ENCODE assay signal across 13 mouse cellular contexts in the genomic region with DNA sequence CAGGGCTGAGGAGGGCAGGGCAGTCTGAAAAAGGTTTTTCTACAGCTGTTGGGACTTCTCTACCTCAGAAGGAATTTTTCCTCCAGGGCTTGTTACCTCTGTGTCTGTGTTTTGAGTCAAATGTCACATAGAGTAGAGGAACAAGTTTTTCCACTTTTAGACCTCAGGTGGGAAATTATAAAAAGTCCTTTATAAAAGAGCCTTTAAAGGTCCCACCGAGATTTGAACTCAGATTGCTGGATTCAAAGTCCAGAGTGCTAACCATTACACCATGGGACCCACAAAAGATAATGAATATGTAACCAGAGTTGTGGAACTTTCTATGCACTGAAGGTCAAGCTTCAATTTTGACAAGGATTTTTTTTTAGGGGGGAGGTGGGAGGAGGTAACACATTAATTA. TPM values are rescaled to one million over a fixed set of nuclear protein-coding genes. Genes with fewer than 3 reads are reported as not detected.
A peak's percentile ranks its signal among the peaks of the same experiment; 100 is the strongest.
DNase-seq lines count a peak whose midpoint lies in the region; ATAC-seq lines count a peak whose summit lies in the region.
"Had no signal": no experiment of that assay in that cellular context is flagged by ENCODE, and none has a peak within 500 bp of the region (broad histone marks: within the 10 kb centered on the region; RNA-seq: fewer than 3 reads in every experiment).

No protein-coding gene starts in this region.

- peak overlapping the region; percentile 34 for H3K4me2 ChIP-seq in kidney, embryonic 14.5 days (replicated peaks; ENCODE audit: low read depth, low read length)
- H3K4me2 ChIP-seq in forebrain, embryonic 16.5 days (ENCODE audit: low read length), result 0 out of 2 replicates have a peak overlapping the region, but pooled peaks have one; percentile 24
- H3K4me2 ChIP-seq in midbrain, embryonic 14.5 days (ENCODE audit: low read length), result peak overlapping the region; percentile 11; the same call in 1 of the 2 replicates

- no peak overlapping the region for H3K27ac ChIP-seq in kidney, embryonic 14.5 days (ENCODE audit: low read depth, low read length)
- no peak overlapping the region for H3K27ac ChIP-seq in forebrain, embryonic 16.5 days (ENCODE audit: low read length)
- no peak overlapping the region for H3K27ac ChIP-seq in midbrain, embryonic 14.5 days (replicated peaks; ENCODE audit: low read depth, low read length)
- H3K27ac ChIP-seq: gastrocnemius, adult 2 months had no signal

- H3K9ac ChIP-seq in kidney, embryonic 14.5 days (ENCODE audit: low read depth, low read length), result no peak overlapping the region; the same call in 1 of the 2 replicates
- H3K9ac ChIP-seq in forebrain, embryonic 16.5 days (replicated peaks; ENCODE audit: low read depth, low read length), result no peak overlapping the region
- no peak overlapping the region for H3K9ac ChIP-seq in midbrain, embryonic 14.5 days (replicated peaks; ENCODE audit: low read length)

- H3K4me3 ChIP-seq in kidney, embryonic 14.5 days (ENCODE audit: low read length), result peak overlapping the region; percentile 11; the same call in 1 of the 2 replicates
- H3K4me3 ChIP-seq in forebrain, embryonic 16.5 days (replicated peaks; ENCODE audit: low read length), result no peak overlapping the region
- peak overlapping the region; percentile 15; the same call in 1 of the 2 replicates for H3K4me3 ChIP-seq in midbrain, embryonic 14.5 days (replicated peaks; ENCODE audit: low read depth, low read length)
- H3K4me3 ChIP-seq: gastrocnemius, adult 2 months had no signal

- WGBS in kidney, embryonic 14.5 days, result 6% methylated on average over 1 of the region's 1 CpGs
- 3% methylated on average over 1 of the region's 1 CpGs for whole genome bisulfite sequencing in forebrain, embryonic 16.5 days
- 2% methylated on average over 1 of the region's 1 CpGs for WGBS in midbrain, embryonic 14.5 days

- intact Hi-C loops in left cerebral cortex, postnatal 25 days (cut with DNase I), result no loop called here

- ATAC-seq in kidney, embryonic 14.5 days (ENCODE audit: low FRiP score, low TSS enrichment), result peak; percentile 16; the same call in 1 of the 2 replicates
- ATAC-seq in forebrain, embryonic 16.5 days, result no peak
- ATAC-seq in midbrain, embryonic 14.5 days (ENCODE audit: low FRiP score, low TSS enrichment), result no peak
- ATAC-seq: Patski had no signal

- H3K36me3 ChIP-seq in kidney, embryonic 14.5 days (ENCODE audit: control insufficient read depth, insufficient read depth, low read length), result no peaks in the 10 kb centered on the region
- no peaks in the 10 kb centered on the region for H3K36me3 ChIP-seq in forebrain, embryonic 16.5 days (ENCODE audit: control insufficient read depth, insufficient read depth)
- H3K36me3 ChIP-seq in midbrain, embryonic 14.5 days (ENCODE audit: control insufficient read depth, insufficient read depth, low read length), result no peaks in the 10 kb centered on the region

- no peaks in the 10 kb centered on the region for H3K9me3 ChIP-seq in kidney, embryonic 14.5 days (ENCODE audit: control insufficient read depth, low read length)
- no peaks in the 10 kb centered on the region for H3K9me3 ChIP-seq in forebrain, embryonic 16.5 days (ENCODE audit: control insufficient read depth, low read length)
- no peaks in the 10 kb centered on the region for H3K9me3 ChIP-seq in midbrain, embryonic 14.5 days (ENCODE audit: control insufficient read depth, low read length)

- no peak for DNase-seq in kidney, adult 18-20 months
- DNase-seq in NIH3T3 (ENCODE audit: low read depth), result peak; percentile 5
- DNase-seq in midbrain, embryonic 14.5 days, result peak; percentile 25
- DNase-seq in cerebellum, postnatal 10 days, result no peak
- no peak for DNase-seq in left cerebral cortex, postnatal 25 days (ENCODE audit: low spot score in 2 of 2)
- DNase-seq in spleen, adult 12 weeks (ENCODE audit: low spot score), result no peak
- DNase-seq: cerebellum, adult 18-20 months; gastrocnemius, adult 2 months; thymus, postnatal 36 days had no signal

- H3K27me3 ChIP-seq in kidney, embryonic 14.5 days (ENCODE audit: control insufficient read depth, insufficient read depth, low read length), result no peaks in the 10 kb centered on the region
- H3K27me3 ChIP-seq in forebrain, embryonic 16.5 days (replicated peaks; ENCODE audit: control insufficient read depth, insufficient read depth, low read length), result peaks cover 6% of the 10 kb centered on the region
- H3K27me3 ChIP-seq in midbrain, embryonic 14.5 days (ENCODE audit: control insufficient read depth, insufficient read depth, low read length), result 0 out of 2 replicates have a peak, but pooled peaks cover 4% of the 10 kb centered on the region
- H3K27me3 ChIP-seq: Patski had no signal

- H3K4me1 ChIP-seq in kidney, embryonic 14.5 days (ENCODE audit: control insufficient read depth, insufficient read depth, low read length), result 0 out of 2 replicates have a peak, but pooled peaks cover 4% of the 10 kb centered on the region
- H3K4me1 ChIP-seq in forebrain, embryonic 16.5 days (replicated peaks; ENCODE audit: control insufficient read depth, insufficient read depth, low read length), result peaks cover 10% of the 10 kb centered on the region
- H3K4me1 ChIP-seq in midbrain, embryonic 14.5 days (ENCODE audit: control insufficient read depth, insufficient read depth, low read length), result 0 out of 2 replicates have a peak, but pooled peaks cover 4% of the 10 kb centered on the region

RNA-seq across cellular contexts. Expression of gene Gpx5, which starts 24.3 kb away (rescaled TPM):
- not detected in 2 replicates for polyA plus RNA-seq in kidney, embryonic 14.5 days (2014; fragmentation: Nextera tagmentation; extraction: Ambion mirVana)
- polyA plus RNA-seq in forebrain, embryonic 16.5 days (2015; fragmentation: Nextera tagmentation; extraction: Ambion mirVana), result not detected in 2 replicates
- polyA plus RNA-seq in midbrain, embryonic 14.5 days (2014; fragmentation: Nextera tagmentation; extraction: Ambion mirVana), result not detected in 2 replicates
- not detected for total RNA-seq in left cerebral cortex, postnatal 25 days (2021)
- total RNA-seq: gastrocnemius, adult 2 months; neutrophil, adult 5-6 weeks had no signal
- polyA plus RNA-seq: Patski had no signal

RNA-seq across cellular contexts. Expression of gene Gpx6, which starts 43.7 kb away (rescaled TPM):
- 3.4 and 3.9 TPM in 2 replicates for polyA plus RNA-seq in kidney, embryonic 14.5 days (2014; fragmentation: Nextera tagmentation; extraction: Ambion mirVana)
- polyA plus RNA-seq in forebrain, embryonic 16.5 days (2015; fragmentation: Nextera tagmentation; extraction: Ambion mirVana), result not detected in 2 replicates
- polyA plus RNA-seq in midbrain, embryonic 14.5 days (2014; fragmentation: Nextera tagmentation; extraction: Ambion mirVana), result not detected in 2 replicates
- not detected for total RNA-seq in left cerebral cortex, postnatal 25 days (2021)
- total RNA-seq: gastrocnemius, adult 2 months; neutrophil, adult 5-6 weeks had no signal
- polyA plus RNA-seq: Patski had no signal

Comparison
In these comparisons a context has a peak if more than half of its experiments do, and no peak if none do; other contexts are left out.
1. DNase-seq: peak in NIH3T3 (single experiment) and midbrain, embryonic 14.5 days (single experiment); none in kidney, adult 18-20 months (single experiment), cerebellum, postnatal 10 days (0 of 2), left cerebral cortex, postnatal 25 days (0 of 2) and spleen, adult 12 weeks (single experiment).
2. Peak in every context shown above with its lines, with median percentiles within 50 percentile points of each other: H3K4me2 ChIP-seq.